Mouse (Mus musculus): ENCODE results near the gene Cyp27a1.

The Cyp27a1 gene

DNA sequence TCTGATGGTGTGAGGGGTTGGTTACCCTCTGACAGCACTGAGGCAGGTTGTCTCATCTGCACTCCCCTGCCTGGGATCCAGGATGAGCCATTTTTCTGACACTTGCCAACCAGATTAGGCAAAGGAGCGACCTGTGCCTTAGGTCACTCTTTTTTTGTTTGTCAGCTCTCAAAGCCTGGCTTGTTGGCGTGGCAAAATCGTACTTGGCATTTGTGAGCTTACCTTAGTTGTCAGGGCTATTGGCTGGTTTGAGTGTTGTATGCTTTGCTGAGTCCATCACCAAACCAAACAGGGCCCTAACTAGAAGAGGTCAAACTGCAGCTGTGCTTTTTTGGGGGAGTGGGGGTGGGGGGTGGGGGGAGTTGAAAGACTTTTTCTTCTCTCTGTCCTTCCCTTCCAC lies 5.9 kb downstream of the Cyp27a1 start:
- DNase-seq = no peak

DNA sequence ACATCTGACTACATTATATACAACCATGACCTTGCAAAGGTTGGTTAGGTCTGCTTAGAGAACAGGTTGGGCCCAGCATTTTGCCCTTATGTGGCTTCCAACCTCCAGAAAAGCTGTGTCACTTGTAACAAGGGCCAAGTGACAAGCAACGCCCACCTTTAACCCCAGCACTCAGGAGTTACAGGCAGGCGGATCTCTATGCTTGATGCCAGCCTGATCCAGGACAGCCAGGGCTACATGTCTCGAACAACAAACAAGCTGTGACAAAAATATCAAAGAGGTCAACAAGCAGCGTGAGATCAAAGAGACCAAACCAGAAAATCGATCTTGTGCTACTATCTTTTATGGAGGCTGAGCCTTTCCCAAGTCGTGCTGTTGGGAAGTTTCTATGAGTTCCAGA lies 8.3 kb downstream of the Cyp27a1 start:
- DNase-seq = no peak

GRCm38 (mm10) chr1:74723748-74724147 lies 10.4 kb downstream of the Cyp27a1 start:
- DNase-seq = no peak

DNA sequence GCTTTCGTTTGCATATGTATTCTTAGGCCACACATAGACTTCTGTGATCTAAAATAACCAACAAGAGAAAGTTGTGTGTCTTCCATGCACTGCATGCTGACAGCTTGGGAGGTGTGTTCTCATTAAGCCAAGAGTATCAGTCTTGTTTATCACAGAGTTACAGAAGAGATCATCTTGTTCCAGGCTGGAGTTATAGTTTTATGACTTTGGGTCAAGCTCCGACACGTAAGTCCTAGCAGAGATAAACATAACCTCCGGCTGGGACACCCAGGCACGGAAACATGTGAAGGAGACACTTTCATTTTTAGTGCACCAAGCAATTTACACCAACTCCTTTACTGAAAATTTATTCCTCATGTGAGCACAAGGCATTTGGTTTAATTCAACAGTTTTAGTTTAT lies 12.7 kb downstream of the Cyp27a1 start:
- no peak for DNase-seq

- no peak for DNase-seq
These were observed 13.3 kb downstream of the Cyp27a1 start for GRCm38 (mm10) chr1:74726674-74727073.

DNA sequence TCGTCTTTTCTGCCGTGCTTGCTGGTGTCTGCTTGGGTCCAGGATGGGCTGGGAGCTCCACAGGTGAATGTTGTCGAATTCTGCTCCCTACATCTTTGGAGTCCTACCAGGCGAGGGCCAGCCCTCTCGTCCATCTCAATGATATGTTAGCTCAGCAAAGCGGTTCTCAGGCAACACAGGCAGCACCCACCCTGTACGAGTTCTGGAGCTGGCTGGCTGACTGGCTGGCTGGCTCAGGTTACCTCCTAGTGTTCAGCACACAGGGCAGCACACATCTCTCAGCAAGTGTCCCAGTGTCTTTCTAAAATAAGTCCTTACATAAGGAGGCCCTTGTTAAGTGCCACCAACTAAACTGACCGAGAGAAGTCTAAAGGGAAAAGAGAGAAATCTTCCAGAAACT lies 15.1 kb downstream of the Cyp27a1 start:
- DNase-seq = no peak

- no peak for DNase-seq
These were observed 23.6 kb downstream of the Cyp27a1 start for GRCm38 (mm10) chr1:74736977-74737376.

DNA sequence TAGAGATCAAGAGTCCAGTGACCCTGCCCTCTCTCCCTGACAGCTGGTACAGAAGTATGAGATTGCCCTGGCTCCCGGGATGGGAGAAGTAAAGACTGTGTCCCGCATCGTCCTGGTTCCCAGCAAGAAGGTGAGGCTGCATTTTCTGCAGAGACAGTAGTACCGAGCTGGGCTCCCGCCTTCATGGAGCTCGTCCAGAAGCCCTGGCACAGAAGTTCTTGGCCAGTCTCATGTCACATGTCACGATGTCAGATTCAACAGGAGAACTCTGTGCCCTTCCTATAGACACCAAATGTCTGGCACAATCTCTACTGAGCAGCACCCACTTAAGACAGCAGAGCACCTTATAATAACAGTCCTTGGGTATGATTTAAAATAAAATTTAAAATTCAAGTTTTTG lies 24.1 kb downstream of the Cyp27a1 start:
- DNase-seq = no peak

GRCm38 (mm10) chr1:74740846-74741245 lies 27.5 kb downstream of the Cyp27a1 start:
- no peak for DNase-seq

DNA sequence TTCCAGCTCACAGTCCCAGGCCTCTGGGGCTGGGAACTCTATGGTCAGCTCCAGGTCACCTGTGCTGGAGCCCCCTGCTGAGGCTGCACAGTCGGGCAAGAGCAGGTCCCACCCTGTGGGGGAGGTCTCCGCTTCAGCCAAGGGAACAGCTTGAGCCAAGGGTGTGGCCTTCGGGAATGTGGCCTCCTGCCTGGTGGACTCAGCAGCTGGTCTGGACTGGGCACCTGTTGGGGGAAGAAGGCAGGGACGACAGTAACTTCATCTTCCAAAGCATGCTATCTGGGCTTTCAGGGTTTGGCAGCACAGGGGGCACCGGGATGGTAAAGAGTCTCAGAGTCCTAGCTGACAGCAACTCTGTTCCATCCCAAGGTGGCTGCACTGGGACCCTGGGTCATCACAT lies 34.0 kb downstream of the Cyp27a1 start:
- DNase-seq = no peak

- no peak for DNase-seq
These were observed 35.4 kb downstream of the Cyp27a1 start, which contains the start of gene Prkag3 for GRCm38 (mm10) chr1:74748643-74749271. Gene Prkag3, minus strand, starts transcription at chr1:74749221.

DNA sequence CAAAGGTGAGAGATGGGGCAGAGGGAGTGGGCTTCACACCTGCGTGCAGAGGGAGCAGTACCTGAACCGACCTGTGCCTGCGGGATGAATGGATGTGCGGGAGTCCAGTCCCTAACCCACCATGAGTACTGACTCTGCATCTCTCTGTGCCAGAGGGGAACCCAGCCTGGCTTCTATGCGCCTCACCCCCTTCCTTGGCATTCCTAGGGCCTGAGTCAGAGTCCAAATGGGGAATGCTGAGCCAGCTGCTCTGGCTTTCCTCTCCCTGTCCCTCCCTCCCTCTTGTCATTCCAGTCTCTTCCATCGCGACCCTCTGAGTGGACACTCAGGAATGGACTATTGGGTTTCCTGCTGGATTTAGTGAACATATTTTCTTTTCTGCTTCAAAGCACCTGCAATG lies 35.9 kb downstream of the Cyp27a1 start:
- DNase-seq = no peak

DNA sequence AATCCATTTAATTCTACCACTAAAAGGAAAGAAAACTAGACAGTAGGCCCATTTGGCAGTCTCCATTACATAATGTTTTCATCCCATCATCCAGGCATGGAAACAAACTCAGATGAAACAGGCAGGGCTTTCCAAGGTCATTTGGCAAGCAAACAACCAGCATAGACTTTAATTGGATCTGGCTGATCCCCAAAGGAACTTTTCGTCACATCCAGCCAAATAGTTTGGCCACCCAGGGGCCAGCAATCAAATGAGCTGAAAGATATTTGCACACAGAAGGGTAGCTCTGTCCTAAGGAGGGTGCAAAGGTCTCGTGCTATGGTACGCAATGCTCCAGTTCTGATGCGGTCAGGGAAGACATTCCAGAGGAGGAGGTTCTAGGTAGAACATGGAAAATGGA lies 37.3 kb downstream of the Cyp27a1 start:
- DNase-seq = no peak

GRCm38 (mm10) chr1:74752150-74752549 lies 38.8 kb downstream of the Cyp27a1 start:
- DNase-seq = no peak

DNA sequence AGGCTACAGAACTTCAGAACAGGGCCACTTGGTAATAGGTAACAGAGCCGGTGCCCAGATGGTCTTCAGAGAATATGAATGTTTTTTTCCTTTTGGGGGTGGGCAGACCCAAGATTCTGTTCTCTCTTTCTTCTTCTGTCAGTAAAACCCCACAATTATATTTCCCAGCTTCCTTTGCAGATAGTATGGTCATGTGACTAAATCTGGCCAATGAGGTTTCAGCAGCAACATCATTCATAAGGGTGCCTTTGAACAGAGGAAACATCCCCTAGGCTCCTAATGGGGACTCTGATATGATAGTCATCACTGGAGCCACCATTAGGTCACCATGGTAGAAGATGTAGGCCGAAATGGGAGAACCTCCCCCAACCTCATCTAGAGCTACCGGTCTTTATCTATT lies 39.5 kb downstream of the Cyp27a1 start:
- no peak for DNase-seq

DNA sequence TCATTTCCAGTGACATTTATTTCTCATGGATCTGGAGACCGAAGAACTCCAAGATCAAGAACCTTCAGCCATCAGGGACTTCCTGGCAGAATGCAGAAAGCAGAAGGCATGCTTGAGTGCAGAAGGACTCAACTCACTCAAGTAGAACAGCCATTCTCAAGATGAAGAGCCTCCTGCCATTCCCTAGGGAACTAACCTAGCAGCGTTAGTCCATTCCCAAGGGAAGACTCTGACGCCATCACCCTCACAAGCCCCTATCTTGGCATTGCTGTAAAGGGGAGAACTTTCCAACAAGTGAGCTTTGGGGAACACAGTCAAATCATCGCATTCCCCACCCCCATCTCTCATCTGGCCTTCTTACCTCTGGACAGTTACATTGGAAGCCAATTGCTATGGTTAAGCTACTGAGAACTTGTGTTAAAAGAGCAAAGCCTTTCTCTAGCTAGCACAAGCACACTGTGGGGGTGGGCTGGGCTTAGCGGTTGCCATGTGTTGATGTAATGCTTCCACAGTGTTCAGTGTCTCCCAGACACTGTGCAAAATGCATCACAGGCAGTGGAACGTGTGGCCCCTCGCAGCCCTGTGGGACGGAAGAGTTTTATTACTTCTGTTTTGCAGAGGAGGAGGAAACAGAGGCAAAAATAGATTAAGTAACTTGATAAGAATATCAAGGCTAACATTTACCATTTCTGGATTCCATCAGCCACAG lies 40.0 kb downstream of the Cyp27a1 start:
- no peak for DNase-seq

GRCm38 (mm10) chr1:74754175-74754785 lies 40.9 kb downstream of the Cyp27a1 start:
- no peak for DNase-seq

- peak; percentile 33 for DNase-seq
These were observed 46.4 kb downstream of the Cyp27a1 start for GRCm38 (mm10) chr1:74759773-74760172.

DNA sequence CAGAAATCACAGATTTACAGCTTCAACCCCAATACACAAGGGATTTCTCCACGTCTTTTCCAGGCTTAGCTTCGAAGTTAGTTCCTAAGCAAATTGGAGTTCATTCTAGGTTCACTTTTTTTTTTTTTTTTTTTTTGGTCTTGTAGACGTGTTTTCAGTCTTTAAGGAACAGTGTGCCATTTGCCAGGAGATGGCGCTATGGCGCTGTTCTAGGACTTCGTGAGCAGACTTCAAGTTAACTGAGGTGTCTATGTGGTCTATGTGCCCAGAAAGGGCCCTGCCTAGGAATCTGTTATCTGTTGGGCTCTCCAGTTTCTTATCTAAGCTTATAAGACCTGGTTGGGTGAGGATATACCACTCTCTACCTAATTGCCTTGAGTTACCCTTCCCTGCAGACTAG lies 49.7 kb downstream of the Cyp27a1 start:
- DNase-seq = peak; percentile 32

DNA sequence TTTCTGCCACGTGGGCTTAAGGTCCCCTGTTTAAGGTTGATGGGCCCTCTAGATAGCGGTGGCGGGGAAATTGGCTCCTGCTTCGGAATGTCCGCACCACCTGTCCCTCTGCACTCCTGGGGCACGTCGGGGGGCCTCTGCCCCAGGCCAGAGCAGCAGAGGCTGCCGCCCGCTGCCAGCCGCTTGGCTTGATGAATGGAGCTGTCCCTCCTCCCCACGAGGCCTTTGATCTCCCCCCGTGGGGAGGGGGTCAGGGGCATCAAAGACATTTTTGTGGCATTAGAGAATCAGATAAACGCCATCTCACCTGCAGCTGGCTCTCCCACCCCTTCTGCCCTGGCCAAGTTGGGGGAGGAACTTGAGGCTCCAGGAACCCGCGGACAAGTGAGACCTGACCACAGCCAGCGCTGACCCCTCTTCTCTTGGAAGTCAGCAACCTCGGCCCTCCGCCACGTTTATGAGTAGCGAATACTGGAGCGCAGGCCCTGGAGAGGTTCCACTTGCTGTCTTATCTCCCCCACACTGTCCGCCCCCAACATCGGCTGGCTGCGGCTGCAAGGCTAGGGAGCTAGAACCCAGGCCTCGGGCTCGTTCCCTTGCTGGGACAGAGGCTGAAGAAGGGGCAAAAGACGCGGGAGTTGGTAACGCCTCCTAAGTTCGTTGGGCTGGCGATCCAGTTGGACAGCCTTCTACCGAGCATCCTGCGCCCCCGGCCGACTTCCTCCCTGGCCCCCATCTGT lies 57.5 kb downstream of the Cyp27a1 start:
- no peak for DNase-seq

DNA sequence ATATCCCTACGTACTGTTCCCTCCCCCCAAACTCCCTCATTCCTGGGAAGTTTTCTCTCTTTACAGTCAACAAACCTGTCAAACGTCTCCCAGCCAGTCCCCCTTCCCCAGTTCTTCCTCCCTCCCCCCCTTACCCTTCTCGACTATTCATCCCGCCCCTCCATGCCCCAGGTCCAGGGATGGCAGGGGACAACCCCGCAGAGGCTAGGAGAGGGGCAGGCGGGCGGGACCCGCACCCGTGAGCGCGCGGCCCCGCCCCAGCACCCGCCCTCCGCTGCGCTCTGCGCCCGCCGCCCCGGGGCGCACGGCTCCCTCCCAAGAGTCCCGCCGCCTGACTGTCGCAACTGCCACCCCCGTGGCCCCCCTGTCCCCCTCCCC lies 58.1 kb downstream of the Cyp27a1 start:
- no peak for DNase-seq

DNA sequence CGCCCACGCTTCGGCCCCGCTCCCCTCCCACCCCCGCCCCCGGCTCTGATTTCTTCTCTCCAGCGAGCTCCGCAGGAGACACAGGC lies 58.3 kb downstream of the Cyp27a1 start, which contains the start of gene Wnt6:
Gene Wnt6 (plus strand): TSS at position 48 of the 86 bp plus-strand sequence.
- no peak for DNase-seq

GRCm38 (mm10) chr1:74771931-74772620 lies 58.7 kb downstream of the Cyp27a1 start:
- DNase-seq = no peak

GRCm38 (mm10) chr1:74773136-74773535 lies 59.8 kb downstream of the Cyp27a1 start:
- DNase-seq = peak; percentile 45

All from cerebellum, adult 9-10 months (tissue).